Mouse (Mus musculus) ovary, postnatal 36 days (tissue): ENCODE results near the gene Klk1b27.
A peak's percentile ranks its signal among the peaks of the same experiment; 100 is the strongest.
"Not testable (repeated sequence)": the region's sequence is repeated elsewhere in the genome, so short reads cannot be mapped to it uniquely, and the experiment has no call there.

Experiments used
- DNase-seq: peaks from one replicate; pipeline ENCODE4 v3.0.0; 2022; ENCODE audit warnings: low spot score, mixed read lengths

Klk1b27 gene

GRCm38 (mm10) chr7:44051990-44052389 is at the start of gene Klk1b27:
Klk1b27 (plus strand) TSS chr7:44052290.
- DNase-seq: not testable (repeated sequence)

GRCm38 (mm10) chr7:44004847-44005246 is 47.2 kb upstream of the Klk1b27 start:
- no peak for DNase-seq

- not testable (repeated sequence) for DNase-seq
Measured at GRCm38 (mm10) chr7:44011868-44012267, 40.2 kb upstream of the Klk1b27 start, which contains the start of gene Klk1b26. Klk1b26 (plus strand) TSS chr7:44012168.

GRCm38 (mm10) chr7:44014666-44015065 is 37.4 kb upstream of the Klk1b27 start:
- not testable (repeated sequence) for DNase-seq

GRCm38 (mm10) chr7:44015071-44015470 is 37.0 kb upstream of the Klk1b27 start:
- DNase-seq: no peak

- no peak for DNase-seq
Measured at GRCm38 (mm10) chr7:44072117-44072516, 20.0 kb downstream of the Klk1b27 start.

GRCm38 (mm10) chr7:44077703-44078102 is 25.6 kb downstream of the Klk1b27 start:
- no peak for DNase-seq

- no peak for DNase-seq
Measured at GRCm38 (mm10) chr7:44096111-44096510, 44.0 kb downstream of the Klk1b27 start.

- peak; percentile 5 for DNase-seq
Measured at GRCm38 (mm10) chr7:44102028-44102427, 49.9 kb downstream of the Klk1b27 start, which contains the start of gene Klk1b21. Klk1b21 (plus strand) TSS chr7:44102328.
